Mouse (Mus musculus): Measurements from ENCODE around the gene Fgf6.
A peak's percentile ranks its signal among the peaks of the same experiment; 100 is the strongest.

The Fgf6 gene

GRCm38 (mm10) chr6:127014906-127015770 lies at the start of gene Fgf6:
Gene Fgf6, plus strand, starts transcription at chr6:127015586.
- no peak for DNase-seq (ENCODE audit: low spot score in 2 of 2)

DNA sequence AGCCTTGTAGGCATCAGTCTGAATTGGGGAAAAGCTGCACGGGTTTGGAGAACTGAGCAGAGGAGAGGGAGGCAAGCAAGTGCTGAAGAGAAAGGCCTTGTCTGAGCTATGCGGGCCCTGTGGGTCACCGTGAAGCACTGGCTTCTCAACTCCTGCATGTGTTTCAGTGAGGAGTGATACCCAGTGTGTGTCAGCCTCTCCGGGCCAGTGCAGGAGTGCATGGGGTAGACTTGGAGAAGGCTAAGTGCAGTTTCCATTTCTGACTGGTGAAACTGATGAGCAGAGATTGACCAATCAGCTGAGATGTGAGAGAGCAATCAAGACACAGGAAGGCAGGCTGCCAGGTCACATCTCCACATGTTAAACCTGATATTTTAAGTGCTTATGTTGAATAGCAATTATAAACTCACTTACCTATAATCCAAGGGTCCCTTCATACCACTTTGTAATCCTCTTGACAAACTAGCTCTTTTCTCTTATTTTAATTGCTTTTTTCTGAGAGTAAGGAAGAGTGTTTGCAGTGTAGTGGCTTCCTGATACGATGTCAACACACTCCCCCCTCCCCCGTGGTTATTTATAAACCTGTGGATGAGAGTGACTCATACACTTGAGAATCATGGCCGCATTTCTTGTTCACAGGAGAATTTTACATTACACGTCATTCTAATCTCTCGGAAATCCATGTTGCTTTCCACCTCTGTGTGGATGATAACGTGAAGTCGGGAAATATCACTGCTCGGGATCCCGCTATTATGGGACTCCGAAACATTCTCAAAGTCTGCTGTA lies 49.0 kb upstream of the Fgf6 start:
- no peak for DNase-seq (ENCODE audit: low spot score in 2 of 2)

GRCm38 (mm10) chr6:126981539-126982234 lies 33.7 kb upstream of the Fgf6 start:
- DNase-seq (ENCODE audit: low spot score in 2 of 2): no peak

DNA sequence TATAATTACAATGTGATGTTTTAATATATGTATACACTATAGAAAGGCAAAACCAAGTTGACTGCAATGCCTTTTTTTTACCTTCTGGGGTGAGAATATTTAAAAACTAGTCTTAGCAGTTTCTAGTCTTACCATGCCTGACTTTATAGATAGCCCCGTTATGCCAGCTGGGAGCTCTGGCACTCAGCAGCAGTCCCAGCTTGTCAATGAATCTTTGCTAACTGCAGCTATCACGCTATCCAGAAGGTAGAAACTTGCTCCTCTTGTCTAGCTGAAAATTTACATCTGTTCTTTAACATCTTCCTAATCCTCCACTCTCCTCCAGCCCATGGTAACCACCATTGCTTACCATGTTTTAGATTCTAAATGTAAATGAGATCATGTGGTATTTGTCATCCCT lies 21.7 kb upstream of the Fgf6 start:
- DNase-seq (ENCODE audit: low spot score in 2 of 2): no peak

DNA sequence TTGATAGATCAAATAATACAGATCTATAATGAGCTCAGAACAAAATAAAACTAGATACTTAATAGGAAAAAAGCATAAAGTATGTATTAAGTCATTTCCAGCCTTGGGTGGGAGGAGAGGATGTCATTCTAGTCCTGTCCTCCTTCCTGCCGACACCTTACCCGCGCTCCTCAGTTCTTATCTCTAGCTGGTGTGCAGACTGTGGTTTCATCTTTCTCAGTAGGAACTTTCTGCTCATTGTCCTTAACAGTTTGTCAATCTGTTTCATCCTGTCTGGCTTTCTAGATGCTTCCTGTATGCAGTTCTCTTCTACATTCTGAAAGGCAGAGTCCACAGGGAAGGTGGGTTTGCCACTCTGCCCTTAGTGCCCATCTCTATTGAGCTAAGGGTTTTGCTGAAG lies 19.9 kb upstream of the Fgf6 start:
- no peak for DNase-seq (ENCODE audit: low spot score in 2 of 2)

DNA sequence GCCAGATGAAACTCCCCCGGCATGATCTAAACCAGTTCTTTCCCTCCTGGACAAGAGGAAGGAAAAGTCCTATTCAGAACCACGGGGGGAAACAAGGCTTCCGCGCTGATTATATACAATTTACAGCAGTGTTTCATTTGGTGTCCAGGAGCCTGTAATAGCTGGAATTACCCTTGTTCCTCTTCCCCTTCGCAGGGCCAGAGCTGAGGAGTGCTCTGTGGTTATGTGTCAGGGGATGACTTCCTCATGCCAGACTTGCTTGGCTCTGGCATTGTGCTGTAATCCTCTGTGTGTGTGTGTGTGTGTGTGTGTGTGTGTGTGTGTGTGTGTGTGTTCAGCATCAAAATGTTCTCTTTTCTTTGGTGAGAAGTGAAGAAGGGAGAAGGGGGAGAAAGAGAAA lies 19.0 kb upstream of the Fgf6 start:
- DNase-seq (ENCODE audit: low spot score in 2 of 2): no peak

DNA sequence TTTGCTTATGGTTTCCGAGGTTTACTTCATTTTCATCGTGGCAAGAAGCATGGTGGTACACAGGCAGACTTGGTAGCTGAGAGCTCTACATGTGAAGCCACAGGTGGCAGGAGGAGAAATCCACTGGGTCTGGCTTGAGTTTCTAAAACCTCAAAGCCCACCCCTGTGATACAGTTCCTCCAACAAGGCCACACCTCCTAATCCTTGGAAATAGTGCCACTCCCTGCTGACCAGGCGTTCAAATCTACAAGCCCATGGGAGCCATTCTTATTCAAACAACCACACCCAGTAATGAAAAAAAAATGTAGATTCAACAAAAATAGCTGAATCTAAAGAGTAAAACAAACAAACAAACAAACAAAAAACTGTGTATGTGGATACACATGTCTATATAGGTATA lies 9.7 kb upstream of the Fgf6 start:
- DNase-seq (ENCODE audit: low spot score in 2 of 2): no peak

DNA sequence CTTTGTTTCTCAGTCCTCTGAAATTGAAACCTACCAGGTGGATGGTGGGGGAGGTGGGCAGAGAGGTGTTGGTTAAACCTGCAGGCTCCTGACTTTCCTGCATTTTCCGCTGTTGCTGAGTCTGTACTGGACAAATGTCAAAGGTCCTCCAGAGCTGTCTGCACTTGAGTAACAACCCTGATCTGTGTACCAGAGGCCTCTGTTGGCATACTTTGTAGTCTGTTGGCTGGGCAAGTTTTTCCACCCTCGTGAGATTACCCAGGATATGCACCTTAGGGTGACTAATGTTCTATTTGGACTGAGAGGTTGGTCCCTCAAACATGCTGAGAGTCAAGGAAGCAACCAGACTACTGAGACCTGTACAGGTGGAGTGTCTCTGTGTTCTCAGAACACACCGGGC lies 8.8 kb upstream of the Fgf6 start:
- DNase-seq (ENCODE audit: low spot score in 2 of 2): no peak

DNA sequence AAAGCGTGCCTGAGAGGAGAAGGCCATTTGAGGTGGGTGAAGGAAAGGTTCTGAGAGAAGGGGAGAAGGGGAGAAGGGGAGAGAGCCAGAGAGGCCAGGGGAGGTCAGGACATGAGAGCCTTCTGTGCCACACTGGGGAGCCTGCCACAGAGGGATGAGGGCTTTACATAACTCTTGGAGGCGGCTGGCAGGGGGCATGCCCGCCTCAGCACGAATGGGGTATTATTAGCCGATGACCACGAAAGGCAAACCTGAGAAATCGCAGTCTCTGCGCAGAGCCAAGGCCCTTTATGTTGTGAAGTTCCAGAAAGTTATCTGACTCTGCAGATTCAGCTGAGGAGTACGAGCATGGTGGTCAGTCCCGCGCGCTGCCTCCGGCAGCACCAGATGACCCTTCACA lies 5.4 kb upstream of the Fgf6 start:
- DNase-seq (ENCODE audit: low spot score in 2 of 2): no peak

- DNase-seq (ENCODE audit: low spot score in 2 of 2): no peak
These were observed 3.3 kb upstream of the Fgf6 start for GRCm38 (mm10) chr6:127011947-127012535.

- DNase-seq (ENCODE audit: low spot score in 2 of 2): no peak
These were observed 3.9 kb downstream of the Fgf6 start for GRCm38 (mm10) chr6:127019254-127019653.

DNA sequence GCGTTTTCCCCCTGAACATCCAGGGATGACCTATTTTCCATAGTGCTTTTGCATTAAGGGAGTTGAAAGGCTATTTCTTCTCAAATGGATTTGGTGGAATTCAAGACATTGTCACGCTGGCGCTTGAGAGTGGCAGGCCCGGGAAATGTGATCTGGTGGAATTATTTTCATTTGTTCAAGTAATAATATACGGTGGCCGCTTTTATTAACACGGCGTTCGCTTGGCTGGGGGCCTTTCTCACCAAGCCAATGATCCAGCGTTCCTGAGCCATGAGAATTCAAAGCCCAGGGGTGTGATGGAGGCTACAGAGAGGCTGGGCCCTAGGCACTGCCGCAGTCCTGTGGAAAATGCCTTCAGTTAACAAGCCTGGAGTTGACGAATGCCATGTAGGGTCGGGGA lies 5.0 kb downstream of the Fgf6 start:
- no peak for DNase-seq (ENCODE audit: low spot score in 2 of 2)

DNA sequence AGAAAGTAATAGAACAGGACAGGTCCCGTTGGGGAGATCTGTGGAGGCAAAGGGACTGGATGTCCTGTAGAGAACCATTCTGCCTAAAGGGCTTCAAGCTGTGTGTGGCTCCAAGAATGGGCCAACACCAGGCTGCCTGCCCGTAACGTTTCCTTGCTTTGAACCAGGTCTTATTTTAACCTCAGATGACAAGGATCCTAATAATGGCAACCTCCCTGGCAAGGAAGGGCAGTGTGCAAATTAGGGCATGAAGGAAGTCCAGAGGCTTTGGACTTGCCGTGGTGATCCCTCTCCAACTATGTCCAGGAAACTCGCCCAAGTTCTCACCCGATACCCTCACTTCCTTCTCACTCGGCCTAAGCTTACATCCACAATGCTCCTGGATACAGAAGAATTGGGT lies 9.4 kb downstream of the Fgf6 start:
- DNase-seq (ENCODE audit: low spot score in 2 of 2): no peak

GRCm38 (mm10) chr6:127034760-127035159 lies 19.4 kb downstream of the Fgf6 start:
- no peak for DNase-seq (ENCODE audit: low spot score in 2 of 2)

- peak in 1 of 2 experiments; percentile 22 for DNase-seq (ENCODE audit: low spot score in 2 of 2)
These were observed 29.5 kb downstream of the Fgf6 start for GRCm38 (mm10) chr6:127044909-127045308.

DNA sequence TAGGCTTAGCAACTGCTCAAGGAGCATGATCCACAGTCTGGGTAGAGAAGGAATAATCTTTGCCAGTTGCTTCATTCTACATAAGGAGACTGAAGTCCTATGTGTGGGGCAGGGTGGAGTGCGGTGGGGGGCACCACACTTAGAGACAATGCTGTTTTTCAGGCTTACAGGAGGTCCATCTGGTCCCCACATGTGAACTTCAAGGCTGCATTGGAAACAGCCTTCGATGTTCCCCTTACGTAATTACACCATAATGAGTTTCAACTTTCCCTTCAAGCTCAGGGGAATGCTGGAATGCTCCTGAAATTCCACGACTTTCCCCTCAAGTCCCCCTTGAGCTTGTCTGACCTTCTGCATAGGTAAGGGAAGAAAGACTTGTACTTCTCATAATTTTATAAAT lies 35.5 kb downstream of the Fgf6 start:
- DNase-seq (ENCODE audit: low spot score in 2 of 2): no peak

DNA sequence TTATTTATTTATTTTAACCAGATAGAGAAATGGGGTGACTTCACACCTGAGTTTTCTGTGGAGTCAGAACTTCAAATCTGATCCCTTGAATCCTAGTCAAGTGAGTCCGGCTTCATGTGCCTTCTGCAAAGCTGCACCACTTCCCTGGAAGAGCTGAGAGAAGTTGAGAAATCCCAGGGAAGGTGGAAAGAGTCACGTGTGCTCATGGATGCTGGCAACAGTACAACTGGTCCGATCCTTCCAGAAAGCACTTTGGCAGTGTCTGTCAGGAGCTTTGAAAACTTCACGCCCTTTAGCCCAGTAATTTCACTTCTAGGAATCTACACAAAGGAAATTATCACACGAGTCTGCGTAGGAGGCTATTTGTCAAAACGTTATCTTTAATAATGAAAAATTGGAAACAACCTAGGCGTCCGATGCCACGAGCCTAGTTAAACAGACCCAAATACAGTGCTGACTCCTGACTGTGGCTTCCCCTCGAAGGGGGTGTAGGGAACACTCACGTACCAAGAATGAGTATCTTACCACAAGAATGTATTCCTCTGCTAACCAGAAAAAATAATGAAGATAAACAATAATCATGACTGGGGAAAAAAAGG lies 41.7 kb downstream of the Fgf6 start:
- no peak for DNase-seq (ENCODE audit: low spot score in 2 of 2)

DNA sequence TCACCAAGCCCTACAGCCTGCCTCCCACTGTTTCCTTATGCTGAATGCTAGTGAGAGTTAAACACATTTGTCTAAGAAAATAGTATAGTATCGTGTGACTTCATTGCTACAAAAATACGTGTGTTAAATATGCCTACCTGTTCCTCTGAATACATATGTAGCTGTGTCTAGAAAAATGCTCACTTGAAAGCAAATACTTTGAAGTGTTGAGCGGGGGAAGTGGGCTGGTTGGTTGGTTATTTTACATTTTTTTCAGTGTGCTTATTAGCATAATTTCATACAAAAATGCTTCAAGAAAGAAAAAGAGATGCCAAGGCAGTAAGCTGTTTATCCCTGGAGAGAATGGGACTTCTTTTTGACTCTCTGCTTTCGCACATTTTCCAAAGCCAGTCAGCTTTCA lies 44.6 kb downstream of the Fgf6 start:
- no peak for DNase-seq (ENCODE audit: low spot score in 2 of 2)

DNA sequence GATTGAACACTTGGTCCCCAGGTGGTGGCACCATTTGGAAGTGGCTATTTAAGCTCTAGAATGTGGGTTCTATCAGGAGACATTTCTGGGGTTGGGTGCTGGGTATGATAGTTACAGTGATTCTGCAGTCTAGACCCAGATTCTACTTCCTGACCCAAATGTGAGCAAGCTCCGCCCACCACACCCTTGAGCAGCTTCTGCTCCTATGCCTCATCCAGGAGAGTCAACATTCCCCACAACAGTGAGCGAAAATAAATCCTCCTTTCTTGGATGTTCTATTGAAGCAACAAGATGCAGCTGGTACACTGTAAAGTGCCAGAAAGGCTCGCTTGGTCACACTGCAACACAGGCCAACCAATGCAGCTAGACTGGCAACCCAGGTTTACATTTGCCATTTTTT lies 48.5 kb downstream of the Fgf6 start:
- no peak for DNase-seq (ENCODE audit: low spot score in 2 of 2)

DNA sequence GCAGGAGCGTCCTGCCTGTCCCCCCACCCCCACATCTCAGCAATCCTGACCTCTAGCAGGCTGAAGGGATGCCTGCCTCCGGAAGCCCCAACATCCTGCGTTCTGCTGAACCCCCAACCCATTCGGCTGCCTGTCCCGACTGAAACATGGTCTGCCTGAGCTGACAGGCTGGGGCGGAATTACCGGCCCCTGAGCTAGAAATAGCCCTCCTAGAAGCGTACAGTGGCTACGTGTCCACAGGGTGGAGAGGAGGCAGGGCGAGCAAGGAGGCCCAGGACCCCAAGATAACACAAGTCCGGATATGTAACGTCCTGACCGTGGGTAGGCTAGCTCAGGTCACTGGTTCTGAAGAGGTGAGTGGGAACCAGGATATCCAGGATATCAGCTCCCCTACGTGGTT lies 49.4 kb downstream of the Fgf6 start:
- no peak for DNase-seq (ENCODE audit: low spot score in 2 of 2)

DNA sequence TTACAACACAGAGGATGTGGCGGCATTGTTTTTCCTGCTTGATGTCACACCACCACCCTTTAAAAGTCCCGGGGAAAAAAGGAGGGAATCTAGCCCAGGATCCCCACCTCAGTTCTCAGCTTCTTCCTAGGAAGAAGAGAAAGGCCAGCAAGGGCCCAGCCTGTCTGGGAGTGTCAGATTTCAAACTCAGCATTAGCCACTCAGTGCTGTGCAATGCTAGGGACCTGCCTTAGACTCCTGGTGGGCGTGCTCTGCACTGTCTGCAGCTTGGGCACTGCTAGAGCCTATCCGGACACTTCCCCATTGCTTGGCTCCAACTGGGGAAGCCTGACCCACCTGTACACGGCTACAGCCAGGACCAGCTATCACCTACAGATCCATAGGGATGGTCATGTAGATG lies 57.4 kb downstream of the Fgf6 start, which contains the start of gene Fgf23:
Gene Fgf23 (plus strand): TSS at position 86 of the 400 bp plus-strand sequence.
- DNase-seq (ENCODE audit: low spot score in 2 of 2): no peak
